Mouse (Mus musculus) ES-Bruce4 (cell line): ENCODE data around the gene Tor4a.

ENCODE experiments used
- CTCF ChIP-seq: IDR thresholded peaks from one replicate; pipeline ENCODE4 v1.8.1; 2011; ENCODE audit warnings: low read depth, low read length
- EP300 ChIP-seq: IDR thresholded peaks from 2 replicates; pipeline ENCODE4 v1.6.1; 2011; ENCODE audit warnings: low read depth, low read length; ENCODE audit not compliant: insufficient read depth
- POLR2A ChIP-seq: IDR thresholded peaks from one replicate; pipeline ENCODE4 v1.8.1; 2011; ENCODE audit warnings: low read length; ENCODE audit not compliant: insufficient read depth

DNA sequence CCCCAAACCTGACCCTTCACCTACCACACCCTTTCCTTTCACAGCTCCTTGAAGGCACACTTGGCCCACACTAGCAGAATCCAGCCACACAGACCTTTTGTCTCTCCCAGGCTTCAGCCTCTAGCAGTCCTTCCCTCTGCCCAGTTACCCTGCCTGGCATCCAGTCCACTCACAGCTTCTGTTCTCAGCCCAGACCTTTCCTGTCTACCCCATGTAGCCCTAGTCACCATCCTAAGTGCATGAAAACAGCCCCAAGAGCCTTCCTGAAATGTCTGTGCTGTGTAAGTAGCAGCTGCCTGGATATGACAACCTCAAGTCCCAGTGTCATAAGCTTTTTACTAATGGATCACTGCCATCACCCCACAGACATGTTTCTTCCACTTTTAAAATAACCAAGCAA is 1.3 kb upstream of the Tor4a start:
- no peak for TF ChIP-seq EP300
- TF ChIP-seq CTCF, result no peak
- TF ChIP-seq POLR2A, result no peak
